Mouse (Mus musculus) midbrain, postnatal 0 days (tissue): ENCODE measurements at regions not wholly inside any gene's neighbourhood (a gene's known extent, or its start where the extent isn't known, plus 50 kb on each side); places are given as distances from the start of the nearest gene placed in this dataset.

Experiments
- ATAC-seq: fragments of 200-750 bp; cut with Nextera tagmentation; 2 replicates; pipeline ENCODE4 v1.8.0; 2017; ENCODE audit warnings: moderate number of reproducible peaks, mild to moderate bottlenecking, moderate TSS enrichment, moderate library complexity; ENCODE audit not compliant: low FRiP score
- DNase-seq: peaks from one replicate; pipeline ENCODE4 v3.0.0-alpha.2; 2015; ENCODE audit warnings: low spot score
- H3K27ac ChIP-seq: fragments of 300-500 bp; sonication (generic); 2 replicates; pipeline ENCODE4 v1.5.1; 2014; ENCODE audit warnings: low read depth, mild to moderate bottlenecking, low read length, mixed read lengths
- H3K27me3 ChIP-seq: fragments of 300-500 bp; sonication (generic); 2 replicates; pipeline ENCODE4 v1.6.1; 2014; ENCODE audit warnings: low read length, control low read depth, mixed read lengths; ENCODE audit not compliant: insufficient read depth
- H3K36me3 ChIP-seq: fragments of 300-500 bp; sonication (generic); 2 replicates; pipeline ENCODE4 v1.6.1; 2014; ENCODE audit warnings: low read length, control low read depth, mixed read lengths; ENCODE audit not compliant: insufficient read depth
- H3K4me1 ChIP-seq: fragments of 300-500 bp; sonication (generic); 2 replicates; pipeline ENCODE4 v1.6.1; 2014; ENCODE audit warnings: mild to moderate bottlenecking, control low read depth, antibody characterized with exemption, low read length, mixed read lengths; ENCODE audit not compliant: insufficient read depth
- H3K4me2 ChIP-seq: fragments of 300-500 bp; sonication (generic); 2 replicates; pipeline ENCODE4 v1.6.1; 2014; ENCODE audit warnings: low read depth, mild to moderate bottlenecking, low read length, mixed read lengths; ENCODE audit not compliant: poor library complexity, severe bottlenecking
- H3K4me3 ChIP-seq: fragments of 300-500 bp; sonication (generic); 2 replicates; pipeline ENCODE4 v1.5.1; 2014; ENCODE audit warnings: low read depth, mild to moderate bottlenecking, low read length, moderate library complexity
- H3K9ac ChIP-seq: fragments of 300-500 bp; sonication (generic); replicated peaks from 2 replicates; pipeline ENCODE4 v1.6.1; 2014; ENCODE audit warnings: mild to moderate bottlenecking, low read length, moderate library complexity, mixed read lengths; ENCODE audit not compliant: poor library complexity, severe bottlenecking
- H3K9me3 ChIP-seq: fragments of 300-500 bp; sonication (generic); 2 replicates; pipeline ENCODE4 v1.6.1; 2016; ENCODE audit warnings: low read length, control low read depth
- CTCF ChIP-seq: IDR thresholded peaks from 2 replicates; pipeline ENCODE4 v1.5.1; 2016; ENCODE audit warnings: antibody characterized with exemption, mild to moderate bottlenecking
- WGBS: fragments of 180-500 bp; shearing (Covaris S2); extraction: QIAGEN DNeasy Blood & Tissue Kit; methylation state at CpG from one replicate; pipeline ENCODE4 v1.1.7; 2014; 5-methylcytosine and 5-hydroxymethylcytosine counted together

GRCm38 (mm10) chr4:50762759-50763158 lies 453.7 kb upstream of the Cylc2 start:
- DNase-seq: no peak
- H3K27ac ChIP-seq: no peak overlapping the region
- H3K36me3 ChIP-seq: no peaks in the 10 kb centered on the region
- ATAC-seq: no peak
- WGBS: 45% methylated on average over 1 of the region's 1 CpGs
- H3K9ac ChIP-seq: no peak overlapping the region
- no peak overlapping the region for H3K4me2 ChIP-seq
- H3K4me1 ChIP-seq: no peaks in the 10 kb centered on the region
- H3K27me3 ChIP-seq: no peaks in the 10 kb centered on the region
- no peak overlapping the region for H3K4me3 ChIP-seq
- TF ChIP-seq CTCF: no peak
- no peaks in the 10 kb centered on the region for H3K9me3 ChIP-seq

- 90% methylated on average over 3 of the region's 3 CpGs for whole genome bisulfite sequencing
- H3K27ac ChIP-seq: no peak overlapping the region
- no peak overlapping the region for H3K4me2 ChIP-seq
- no peak for TF ChIP-seq CTCF
- no peaks in the 10 kb centered on the region for H3K27me3 ChIP-seq
- no peak overlapping the region for H3K9ac ChIP-seq
- DNase-seq: no peak
- no peaks in the 10 kb centered on the region for H3K9me3 ChIP-seq
- no peak overlapping the region for H3K4me3 ChIP-seq
- no peaks in the 10 kb centered on the region for H3K4me1 ChIP-seq
- H3K36me3 ChIP-seq: no peaks in the 10 kb centered on the region
- no peak for ATAC-seq
These were observed 452.6 kb upstream of the Cylc2 start for GRCm38 (mm10) chr4:50763914-50764313.

- no peak for TF ChIP-seq CTCF
- Histone ChIP-seq H3K4me1 (no peaks in the 10 kb centered on the region), H3K4me3 (no peak overlapping the region), H3K9me3 (no peaks in the 10 kb centered on the region), H3K27ac (no peak overlapping the region), H3K36me3 (no peaks in the 10 kb centered on the region), H3K9ac (no peak overlapping the region), H3K4me2 (no peak overlapping the region), H3K27me3 (no peaks in the 10 kb centered on the region)
- ATAC-seq: no peak
- DNase-seq: peak; percentile 54
These were observed 444.0 kb upstream of the Cylc2 start for GRCm38 (mm10) chr4:50772456-50772855.
